Mouse (Mus musculus): ENCODE data around the gene C9orf72. TPM values are rescaled to one million over a fixed set of nuclear protein-coding genes. Genes with fewer than 3 reads are reported as not detected.

Gene C9orf72
- polyA plus RNA-seq, 1 experiment from 2014 or later = 11.2 TPM

GRCm38 (mm10) chr4:35150706-35151105 is 75.3 kb downstream of the C9orf72 start:
- ATAC-seq (ENCODE audit: borderline replicate concordance, extremely low read depth, low FRiP score, low TSS enrichment) = no peak
- Histone ChIP-seq H3K4me2 (no peak overlapping the region), H3K4me1 (peaks cover 7% of the 10 kb centered on the region), H3K9ac (no peak overlapping the region), H3K27me3 (no peaks in the 10 kb centered on the region; the same call in 1 of the 2 replicates), H3K27ac (no peak overlapping the region), H3K9me3 (no peaks in the 10 kb centered on the region), H3K36me3 (no peaks in the 10 kb centered on the region), H3K4me3 (no peak overlapping the region)
- WGBS = 79% methylated on average over 3 of the region's 3 CpGs

GRCm38 (mm10) chr4:35148326-35148725 is 77.6 kb downstream of the C9orf72 start:
- WGBS = 92% methylated on average over 4 of the region's 4 CpGs
- no peak overlapping the region for H3K9ac ChIP-seq
- no peaks in the 10 kb centered on the region for H3K36me3 ChIP-seq
- no peak overlapping the region for H3K27ac ChIP-seq
- H3K9me3 ChIP-seq = no peaks in the 10 kb centered on the region
- H3K4me2 ChIP-seq = no peak overlapping the region
- H3K27me3 ChIP-seq = no peaks in the 10 kb centered on the region; the same call in 1 of the 2 replicates
- H3K4me1 ChIP-seq = no peaks in the 10 kb centered on the region
- H3K4me3 ChIP-seq = no peak overlapping the region
- ATAC-seq (ENCODE audit: borderline replicate concordance, extremely low read depth, low FRiP score, low TSS enrichment) = no peak

- no peak overlapping the region for H3K4me2 ChIP-seq
- no peaks in the 10 kb centered on the region for H3K4me1 ChIP-seq
- no peak overlapping the region for H3K9ac ChIP-seq
- no peaks in the 10 kb centered on the region for H3K36me3 ChIP-seq
- no peaks in the 10 kb centered on the region for H3K27me3 ChIP-seq
- no peaks in the 10 kb centered on the region for H3K9me3 ChIP-seq
- ATAC-seq (ENCODE audit: borderline replicate concordance, extremely low read depth, low FRiP score, low TSS enrichment) = no peak
- no peak overlapping the region for H3K4me3 ChIP-seq
- no peak overlapping the region for H3K27ac ChIP-seq
- 71% methylated on average over 5 of the region's 5 CpGs for WGBS
Observed at GRCm38 (mm10) chr4:35146597-35146996, 79.4 kb downstream of the C9orf72 start.

GRCm38 (mm10) chr4:35145726-35146125 is 80.2 kb downstream of the C9orf72 start:
- no peaks in the 10 kb centered on the region for H3K4me1 ChIP-seq
- 80% methylated on average over 10 of the region's 10 CpGs for WGBS
- H3K9ac ChIP-seq = no peak overlapping the region
- H3K27me3 ChIP-seq = no peaks in the 10 kb centered on the region
- H3K36me3 ChIP-seq = no peaks in the 10 kb centered on the region
- no peaks in the 10 kb centered on the region for H3K9me3 ChIP-seq
- no peak for ATAC-seq (ENCODE audit: borderline replicate concordance, extremely low read depth, low FRiP score, low TSS enrichment)
- H3K4me3 ChIP-seq = no peak overlapping the region
- H3K4me2 ChIP-seq = no peak overlapping the region
- H3K27ac ChIP-seq = no peak overlapping the region

GRCm38 (mm10) chr4:35143472-35144102 is 82.4 kb downstream of the C9orf72 start:
- Histone ChIP-seq H3K4me2 (no peak overlapping the region), H3K27me3 (no peaks in the 10 kb centered on the region), H3K9me3 (no peaks in the 10 kb centered on the region), H3K4me3 (no peak overlapping the region), H3K36me3 (no peaks in the 10 kb centered on the region), H3K27ac (no peak overlapping the region), H3K4me1 (no peaks in the 10 kb centered on the region), H3K9ac (no peak overlapping the region)
- no peak for ATAC-seq (ENCODE audit: borderline replicate concordance, extremely low read depth, low FRiP score, low TSS enrichment)
- 57% methylated on average over 12 of the region's 12 CpGs for WGBS

Other genes with a start within 250 kb of the C9orf72 start
- gene Ifnk, start 74.1 kb downstream of the C9orf72 start, polyA plus RNA-seq (2015; fragmentation: Nextera tagmentation; extraction: Ambion mirVana) = 0.25 and 0.34 TPM in 2 replicates
- 15.2 and 16.1 TPM in 2 replicates for gene Mob3b, start 68.7 kb downstream of the C9orf72 start, polyA plus RNA-seq (2015; fragmentation: Nextera tagmentation; extraction: Ambion mirVana)

Data from lung, embryonic 15.5 days (tissue).